Mouse (Mus musculus) naive thymus-derived CD4-positive, alpha-beta T cell, adult 2 months (primary cell): ENCODE data around the gene Epb41l5.

ENCODE experiments used
- DNase-seq: peaks from one replicate; pipeline ENCODE4 v3.0.0-alpha.2; 2011; ENCODE audit warnings: low read depth

Gene Epb41l5

DNA sequence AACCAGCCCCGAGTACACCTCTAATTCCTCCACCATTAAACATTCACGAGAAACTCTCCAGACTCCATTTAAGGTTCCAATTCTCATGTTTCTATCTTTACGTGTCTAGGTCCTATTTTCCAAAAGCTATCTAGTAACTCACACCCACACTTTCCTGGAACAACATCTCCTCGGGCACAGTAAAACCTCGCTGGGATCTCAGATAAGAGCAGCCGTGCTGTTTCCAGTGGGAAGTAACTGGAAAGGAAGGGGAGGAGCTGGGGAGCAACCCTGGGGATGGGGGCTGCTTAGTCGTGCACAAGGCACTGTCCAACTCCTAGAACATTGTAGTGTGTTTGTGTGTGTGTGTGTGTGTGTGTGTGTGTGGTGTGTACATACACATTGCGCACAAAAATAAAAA lies 146.9 kb downstream of the Epb41l5 start:
- no peak for DNase-seq

DNA sequence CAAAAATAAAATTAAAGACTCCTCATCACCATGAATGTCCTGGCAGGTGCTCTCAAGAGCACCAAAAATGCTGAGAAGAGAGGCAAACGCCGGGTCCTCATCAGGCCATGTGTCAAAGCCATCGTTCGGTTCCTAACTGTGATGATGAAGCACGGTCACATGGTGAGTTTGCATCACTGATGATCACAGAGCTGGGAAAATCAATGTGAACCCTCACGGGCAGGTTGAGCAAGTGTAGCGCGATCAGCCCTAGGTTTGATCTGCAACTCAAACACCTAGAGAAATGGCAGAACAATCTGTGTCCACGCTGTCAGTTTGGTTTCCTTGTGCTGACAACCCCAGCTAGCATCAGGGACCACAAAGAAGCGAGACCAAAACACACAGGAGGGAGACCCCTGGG lies 149.3 kb downstream of the Epb41l5 start:
- DNase-seq, result no peak

DNA sequence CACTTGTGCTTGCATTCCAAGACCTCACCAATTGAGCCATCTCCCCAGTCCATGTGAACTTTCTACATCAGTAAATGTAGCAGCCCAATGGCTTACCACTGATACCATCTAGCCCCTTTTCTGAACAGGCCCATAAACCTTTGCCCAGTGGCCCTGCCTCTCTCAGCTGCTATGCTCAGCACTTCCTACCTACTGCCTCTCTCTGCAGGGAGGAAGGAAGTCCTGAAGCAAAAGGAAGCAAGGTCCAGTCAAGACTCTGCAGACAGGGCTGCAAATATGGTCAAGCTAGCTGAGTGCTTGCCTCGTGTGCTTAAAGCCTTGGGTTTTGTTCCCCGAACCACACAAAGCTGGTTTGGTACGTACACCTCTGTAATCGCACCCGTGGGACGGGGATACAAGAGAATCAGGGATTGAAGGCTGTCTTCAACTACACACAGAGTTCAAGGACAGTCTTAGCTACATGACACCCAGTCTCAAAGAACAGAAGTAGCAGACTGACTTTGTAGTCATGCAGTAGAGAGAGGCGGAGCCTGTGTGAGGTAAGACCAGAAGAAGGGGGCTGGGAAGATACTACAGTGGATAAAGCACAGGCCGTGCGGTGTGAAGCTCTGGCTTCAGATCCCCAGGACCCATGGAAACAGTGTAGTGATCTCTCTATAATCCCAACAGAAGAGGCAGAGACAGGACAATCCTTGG lies 150.1 kb downstream of the Epb41l5 start:
- DNase-seq, result no peak

DNA sequence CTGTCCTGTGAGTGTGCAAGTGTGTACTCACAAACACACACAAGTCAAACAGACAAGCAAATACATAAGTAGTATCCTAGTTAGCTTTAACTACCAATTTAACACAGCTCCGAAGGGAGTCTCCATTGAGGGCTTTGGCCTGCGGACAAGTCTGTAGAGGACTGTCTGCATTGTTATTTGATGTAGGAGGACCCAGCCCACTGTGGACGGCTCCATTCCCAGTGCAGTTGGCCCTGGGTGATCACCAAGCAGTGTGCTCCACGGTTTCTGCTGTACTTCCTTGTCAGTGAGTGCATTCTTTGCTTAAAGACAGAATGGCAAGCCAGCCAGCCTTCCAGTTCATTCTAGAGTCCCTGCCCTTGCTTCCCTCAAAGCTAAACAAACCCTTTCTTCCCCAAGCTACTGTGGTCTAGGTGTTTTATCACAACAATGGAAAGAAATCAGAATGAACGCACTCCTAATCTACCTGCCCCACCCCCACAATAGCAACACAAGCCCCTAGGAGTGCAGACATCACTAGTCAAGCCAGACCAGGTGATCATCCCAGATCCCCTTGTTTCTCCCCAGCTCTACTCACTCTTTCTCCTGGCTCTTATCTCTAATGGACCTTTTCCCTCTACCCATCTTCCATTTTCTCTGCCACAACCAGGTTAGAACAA lies 151.3 kb downstream of the Epb41l5 start:
- no peak for DNase-seq

DNA sequence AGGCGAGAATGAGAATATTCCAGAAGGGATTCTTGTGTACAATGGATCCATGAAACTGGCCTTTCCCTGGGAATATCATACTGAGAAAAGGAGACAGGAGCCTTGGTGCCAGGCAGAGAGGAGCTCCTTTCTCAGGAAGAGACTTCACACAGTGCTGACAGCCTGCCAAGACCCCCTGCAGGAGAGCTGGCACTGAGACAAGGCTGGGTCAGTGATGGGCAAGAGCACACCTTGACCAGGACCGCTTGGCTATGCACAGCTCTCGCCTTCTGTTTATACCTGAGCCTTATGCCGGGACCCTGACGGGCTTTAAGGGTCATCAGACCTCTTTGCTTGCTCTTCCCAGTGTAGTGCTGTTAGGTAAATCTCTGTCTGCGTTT lies 153.4 kb downstream of the Epb41l5 start:
- DNase-seq, result no peak
